Comparison of ENCODE assay signal across 24 mouse cellular contexts in genomic region chr6:118335934-118336450, GRCm38 (mm10).
DNase-seq lines count a peak whose midpoint lies in the region; ATAC-seq and TF ChIP-seq lines count a peak whose summit lies in the region.
"Had no signal": no experiment of that assay in that cellular context is flagged by ENCODE, and none has a peak within 500 bp of the region (broad histone marks: within the 10 kb centered on the region; RNA-seq: fewer than 3 reads in every experiment).

No protein-coding gene starts in this region.

- WGBS in heart, adult 2 months: 66% methylated on average over 5 of the region's 5 CpGs
- WGBS in midbrain, embryonic 14.5 days: 69% methylated on average over 5 of the region's 5 CpGs
- WGBS in midbrain, embryonic 15.5 days: 77% methylated on average over 5 of the region's 5 CpGs
- 61% methylated on average over 5 of the region's 5 CpGs for WGBS in intestine, embryonic 16.5 days

- intact Hi-C loops in heart, adult 2 months (cut with DNase I): no loop called here

- H3K9me3 ChIP-seq in midbrain, embryonic 14.5 days (ENCODE audit: control insufficient read depth, low read length): no peaks in the 10 kb centered on the region
- H3K9me3 ChIP-seq in midbrain, embryonic 15.5 days: no peaks in the 10 kb centered on the region
- no peaks in the 10 kb centered on the region for H3K9me3 ChIP-seq in intestine, embryonic 16.5 days (ENCODE audit: control insufficient read depth, low read length)
- H3K9me3 ChIP-seq: embryonic facial prominence, embryonic 12.5 days; forebrain, embryonic 13.5 days; heart, embryonic 15.5 days; intestine, embryonic 15.5 days; neural tube, embryonic 12.5 days had no signal

- TF ChIP-seq EP300 in heart, adult 2 months (IDR thresholded peaks at IDR 0.05; ENCODE audit: insufficient read depth, low read depth, low read length): no peak

- H3K27ac ChIP-seq in heart, adult 2 months: no peak overlapping the region
- no peak overlapping the region for H3K27ac ChIP-seq in midbrain, embryonic 14.5 days (replicated peaks; ENCODE audit: low read depth, low read length)
- no peak overlapping the region for H3K27ac ChIP-seq in midbrain, embryonic 15.5 days
- H3K27ac ChIP-seq in intestine, embryonic 16.5 days (ENCODE audit: low read length): no peak overlapping the region
- H3K27ac ChIP-seq: embryonic facial prominence, embryonic 12.5 days; forebrain, embryonic 13.5 days; heart, embryonic 15.5 days; intestine, embryonic 15.5 days; liver, embryonic 14.5 days; neural tube, embryonic 12.5 days had no signal

- H3K9ac ChIP-seq in heart, adult 2 months (ENCODE audit: low read depth, low read length): no peak overlapping the region
- H3K9ac ChIP-seq in midbrain, embryonic 14.5 days (replicated peaks; ENCODE audit: low read length): no peak overlapping the region
- H3K9ac ChIP-seq in midbrain, embryonic 15.5 days: no peak overlapping the region
- no peak overlapping the region for H3K9ac ChIP-seq in intestine, embryonic 16.5 days (ENCODE audit: low read depth, low read length)
- H3K9ac ChIP-seq: embryonic facial prominence, embryonic 12.5 days; forebrain, embryonic 13.5 days; heart, embryonic 15.5 days; intestine, embryonic 15.5 days; liver, embryonic 14.5 days; lung, embryonic 14.5 days; neural tube, embryonic 12.5 days had no signal

- no peak overlapping the region for H3K4me3 ChIP-seq in heart, adult 2 months
- H3K4me3 ChIP-seq in midbrain, embryonic 14.5 days (replicated peaks; ENCODE audit: low read depth, low read length): no peak overlapping the region
- no peak overlapping the region for H3K4me3 ChIP-seq in midbrain, embryonic 15.5 days
- H3K4me3 ChIP-seq in intestine, embryonic 16.5 days (ENCODE audit: low read length): no peak overlapping the region
- H3K4me3 ChIP-seq: embryonic facial prominence, embryonic 12.5 days; erythroblast, embryonic 14.5 days; forebrain, embryonic 13.5 days; heart, embryonic 15.5 days; intestine, embryonic 15.5 days; neural tube, embryonic 12.5 days had no signal

- no peak for TF ChIP-seq CTCF in heart, adult 2 months (IDR thresholded peaks at IDR 0.05)
- no peak for TF ChIP-seq CTCF in brain, embryonic 14.5 days (IDR thresholded peaks at IDR 0.05; ENCODE audit: borderline replicate concordance, extremely low read depth, insufficient read depth, insufficient read length)

- H3K36me3 ChIP-seq in heart, adult 2 months (ENCODE audit: control insufficient read depth, insufficient read depth, low read length): no peaks in the 10 kb centered on the region
- H3K36me3 ChIP-seq in midbrain, embryonic 14.5 days (ENCODE audit: control insufficient read depth, insufficient read depth, low read length): no peaks in the 10 kb centered on the region
- no peaks in the 10 kb centered on the region for H3K36me3 ChIP-seq in midbrain, embryonic 15.5 days (replicated peaks)
- H3K36me3 ChIP-seq in intestine, embryonic 16.5 days (ENCODE audit: control insufficient read depth, insufficient read depth, low read length): no peaks in the 10 kb centered on the region
- H3K36me3 ChIP-seq: embryonic facial prominence, embryonic 12.5 days; heart, embryonic 15.5 days; intestine, embryonic 15.5 days; neural tube, embryonic 12.5 days had no signal

- TF ChIP-seq POLR2A in heart, adult 2 months (IDR thresholded peaks at IDR 0.05; ENCODE audit: insufficient read depth, low read depth, low read length): no peak
- TF ChIP-seq POLR2A in brain, embryonic 14.5 days (IDR thresholded peaks at IDR 0.05; ENCODE audit: borderline replicate concordance, extremely low read depth, insufficient read depth, insufficient read length, poor library complexity, severe bottlenecking): no peak

- H3K4me1 ChIP-seq in heart, adult 2 months (ENCODE audit: control insufficient read depth, insufficient read depth, low read length): peaks cover 3% of the 10 kb centered on the region
- no peaks in the 10 kb centered on the region for H3K4me1 ChIP-seq in midbrain, embryonic 14.5 days (ENCODE audit: control insufficient read depth, insufficient read depth, low read length)
- H3K4me1 ChIP-seq in midbrain, embryonic 15.5 days: no peaks in the 10 kb centered on the region
- no peaks in the 10 kb centered on the region for H3K4me1 ChIP-seq in intestine, embryonic 16.5 days (ENCODE audit: control insufficient read depth, insufficient read depth, low read length)
- H3K4me1 ChIP-seq: embryonic facial prominence, embryonic 12.5 days; neural tube, embryonic 12.5 days had no signal

- no peaks in the 10 kb centered on the region for H3K79me2 ChIP-seq in heart, adult 2 months (replicated peaks; ENCODE audit: control insufficient read depth, insufficient read depth, low read length)

- ATAC-seq in midbrain, embryonic 14.5 days (ENCODE audit: low FRiP score, low TSS enrichment): no peak
- ATAC-seq in midbrain, embryonic 15.5 days (replicated peaks): no peak
- ATAC-seq in intestine, embryonic 16.5 days: no peak
- ATAC-seq: activated CD4-positive, CD25-positive, alpha-beta regulatory T cell, adult 4 months; intestine, embryonic 15.5 days had no signal

- peak; percentile 70 for DNase-seq in heart, adult 11 months
- no peak for DNase-seq in heart, adult 2 months
- DNase-seq in midbrain, embryonic 14.5 days: peak; percentile 6
- peak; percentile 56 for DNase-seq in MN1 (ENCODE audit: low spot score)
- DNase-seq in brain, embryonic 14.5 days (ENCODE audit: low read depth): peak; percentile 56
- DNase-seq in urinary bladder, postnatal 4 days (ENCODE audit: low spot score in 2 of 2): no peak
- DNase-seq: adrenal gland, adult 8-10 months; cerebellum, adult 18-20 months; gastrocnemius, postnatal 25 days; heart, postnatal 4 days; kidney, postnatal 36 days; layer of hippocampus, postnatal 36 days; right cerebral cortex, postnatal 4 days had no signal

- H3K27me3 ChIP-seq in heart, adult 2 months (ENCODE audit: control insufficient read depth, insufficient read depth, low read length): no peaks in the 10 kb centered on the region
- H3K27me3 ChIP-seq in midbrain, embryonic 14.5 days (ENCODE audit: control insufficient read depth, insufficient read depth, low read length): no peaks in the 10 kb centered on the region
- H3K27me3 ChIP-seq in midbrain, embryonic 15.5 days (replicated peaks): no peaks in the 10 kb centered on the region
- no peaks in the 10 kb centered on the region for H3K27me3 ChIP-seq in intestine, embryonic 16.5 days (replicated peaks; ENCODE audit: control insufficient read depth, insufficient read depth, low read length)
- H3K27me3 ChIP-seq: embryonic facial prominence, embryonic 12.5 days; forebrain, embryonic 13.5 days; intestine, embryonic 15.5 days; neural tube, embryonic 12.5 days had no signal

- no peak overlapping the region for H3K4me2 ChIP-seq in midbrain, embryonic 14.5 days (ENCODE audit: low read length)
- no peak overlapping the region for H3K4me2 ChIP-seq in midbrain, embryonic 15.5 days
- no peak overlapping the region for H3K4me2 ChIP-seq in intestine, embryonic 16.5 days (ENCODE audit: low read depth, low read length)
- H3K4me2 ChIP-seq: embryonic facial prominence, embryonic 12.5 days; forebrain, embryonic 13.5 days; heart, embryonic 15.5 days; intestine, embryonic 15.5 days; lung, embryonic 14.5 days; neural tube, embryonic 12.5 days had no signal

Comparison
In these comparisons a context has a peak if more than half of its experiments do, and no peak if none do; other contexts are left out.
1. DNase-seq: peak in heart, adult 11 months (single experiment), midbrain, embryonic 14.5 days (single experiment), MN1 (single experiment) and brain, embryonic 14.5 days (single experiment); none in heart, adult 2 months (0 of 2) and urinary bladder, postnatal 4 days (0 of 2).